In genomic region chr7:105520201-105520600, GRCm38 (mm10) we compare ENCODE assay signal across 13 mouse cellular contexts. TPM values are rescaled to one million over a fixed set of nuclear protein-coding genes. Genes with fewer than 3 reads are reported as not detected.
DNase-seq lines count a peak whose midpoint lies in the region; ATAC-seq lines count a peak whose summit lies in the region.
"Had no signal": no experiment of that assay in that cellular context is flagged by ENCODE, and none has a peak within 500 bp of the region (broad histone marks: within the 10 kb centered on the region; RNA-seq: fewer than 3 reads in every experiment).

No protein-coding gene starts in this region.

- WGBS in kidney, embryonic 15.5 days = 19% methylated on average over 6 of the region's 6 CpGs

- H3K4me3 ChIP-seq in kidney, embryonic 15.5 days (replicated peaks) = no peak overlapping the region
- H3K4me3 ChIP-seq: megakaryocyte, embryonic 14.5 days had no signal

- no peak for ATAC-seq in kidney, embryonic 15.5 days (replicated peaks; ENCODE audit: low FRiP score)

- H3K4me1 ChIP-seq in kidney, embryonic 15.5 days = 0 out of 2 replicates have a peak, but pooled peaks cover 6% of the 10 kb centered on the region

- no peak overlapping the region for H3K27ac ChIP-seq in kidney, embryonic 15.5 days
- H3K27ac ChIP-seq: kidney, postnatal 0 days had no signal

- no peak overlapping the region for H3K9ac ChIP-seq in kidney, embryonic 15.5 days

- no peaks in the 10 kb centered on the region for H3K36me3 ChIP-seq in kidney, embryonic 15.5 days
- H3K36me3 ChIP-seq: G1E had no signal

- no peaks in the 10 kb centered on the region for H3K27me3 ChIP-seq in kidney, embryonic 15.5 days

- peak; percentile 15 to 26 for DNase-seq in adrenal gland, postnatal 36 days
- DNase-seq in adrenal gland, postnatal 25 days = no peak
- DNase-seq in kidney, adult 9 months = peak; percentile 42
- DNase-seq in 3T3-L1 (ENCODE audit: low read depth, low spot score) = peak; percentile 17
- peak; percentile 24 for DNase-seq in embryo, embryonic 11 days
- DNase-seq in liver = no peak
- no peak for DNase-seq in urinary bladder, postnatal 10 days (ENCODE audit: low spot score)
- DNase-seq: heart, adult 18-20 months; spleen, adult 18-20 months had no signal

- H3K9me3 ChIP-seq in kidney, embryonic 15.5 days (replicated peaks) = no peaks in the 10 kb centered on the region
- H3K9me3 ChIP-seq: G1E; megakaryocyte, embryonic 14.5 days had no signal

- H3K4me2 ChIP-seq in kidney, embryonic 15.5 days = no peak overlapping the region

RNA-seq across cellular contexts. Expression of gene Smpd1, which starts 34.0 kb away (rescaled TPM):
- total RNA-seq in adrenal gland, postnatal 36 days (2021) = 10 to 100 TPM; 47.3 to 53.0 TPM
- total RNA-seq in adrenal gland, postnatal 25 days (2021) = 48.2 and 49.1 TPM in 2 replicates
- 44.7 and 47.7 TPM in 2 replicates for polyA plus RNA-seq in kidney, embryonic 15.5 days (2015; fragmentation: Nextera tagmentation; extraction: Ambion mirVana)

RNA-seq across cellular contexts. Expression of gene Cavin3, which starts 38.1 kb away (rescaled TPM):
- 10 to 100 TPM; 60.2 to 76.0 TPM for total RNA-seq in adrenal gland, postnatal 36 days (2021)
- total RNA-seq in adrenal gland, postnatal 25 days (2021) = 77.1 and 96.1 TPM in 2 replicates
- polyA plus RNA-seq in kidney, embryonic 15.5 days (2015; fragmentation: Nextera tagmentation; extraction: Ambion mirVana) = 53.4 and 72.0 TPM in 2 replicates
- total RNA-seq: G1E had no signal
- polyA plus RNA-seq: G1E had no signal

Comparison
In these comparisons a context has a peak if more than half of its experiments do, and no peak if none do; other contexts are left out.
1. DNase-seq: peak in adrenal gland, postnatal 36 days (2 of 2), kidney, adult 9 months (single experiment), 3T3-L1 (single experiment) and embryo, embryonic 11 days (single experiment); none in adrenal gland, postnatal 25 days (single experiment), liver (single experiment) and urinary bladder, postnatal 10 days (single experiment).